Mouse (Mus musculus): Measurements from ENCODE around the gene Gpr152. TPM values are rescaled to one million over a fixed set of nuclear protein-coding genes. Genes with fewer than 3 reads are reported as not detected.
A peak's percentile ranks its signal among the peaks of the same experiment; 100 is the strongest.

The Gpr152 gene
- total RNA-seq, 1 experiment from 2014 or later: not detected

DNA sequence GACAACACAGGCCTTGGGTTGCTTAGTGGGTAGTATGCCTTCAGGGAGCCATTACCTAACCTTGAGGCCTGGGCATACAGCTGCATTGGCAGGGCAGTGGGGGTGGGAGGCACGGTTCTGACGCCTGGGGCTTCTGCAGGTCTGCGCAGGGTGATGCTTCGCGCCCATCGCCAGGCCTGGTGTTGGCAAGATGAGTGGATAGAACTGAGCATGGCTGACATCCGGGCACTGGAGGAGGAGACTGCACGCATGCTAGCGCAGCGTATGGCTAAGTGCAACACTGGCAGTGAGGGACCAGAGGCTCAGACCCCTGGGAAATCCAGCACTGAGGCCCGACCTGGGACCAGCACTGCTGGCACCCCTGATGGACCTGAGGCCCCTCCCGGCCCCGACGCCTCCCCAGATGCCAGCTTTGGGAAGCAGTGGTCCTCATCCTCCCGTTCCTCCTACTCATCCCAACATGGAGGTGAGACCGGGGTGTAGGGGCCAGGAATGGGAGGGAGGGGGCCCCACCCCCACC, 34.9 kb upstream of the Gpr152 start:
- ATAC-seq (replicated peaks; ENCODE audit: insufficient number of reproducible peaks, low FRiP score, low TSS enrichment, poor library complexity, severe bottlenecking): no peak

DNA sequence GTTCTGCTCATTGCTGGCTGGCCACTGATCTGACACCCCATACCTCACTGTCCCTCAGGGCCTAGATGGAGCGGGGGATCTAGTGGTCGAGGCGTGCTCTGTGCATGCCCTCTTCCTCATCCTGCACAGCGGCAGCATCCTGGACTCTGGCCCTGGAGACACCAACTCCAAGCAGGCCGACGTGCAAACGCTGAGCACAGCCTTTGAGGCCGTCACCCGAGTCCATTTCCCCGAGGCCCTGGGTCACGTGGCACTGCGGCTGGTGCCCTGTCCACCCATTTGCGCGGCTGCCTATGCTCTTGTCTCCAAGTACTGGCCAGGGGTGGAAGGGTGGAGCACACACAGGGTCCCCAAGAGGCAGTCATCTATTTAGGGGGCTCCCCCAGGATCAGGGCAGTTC, 32.9 kb upstream of the Gpr152 start:
- ATAC-seq (replicated peaks; ENCODE audit: insufficient number of reproducible peaks, low FRiP score, low TSS enrichment, poor library complexity, severe bottlenecking): no peak

DNA sequence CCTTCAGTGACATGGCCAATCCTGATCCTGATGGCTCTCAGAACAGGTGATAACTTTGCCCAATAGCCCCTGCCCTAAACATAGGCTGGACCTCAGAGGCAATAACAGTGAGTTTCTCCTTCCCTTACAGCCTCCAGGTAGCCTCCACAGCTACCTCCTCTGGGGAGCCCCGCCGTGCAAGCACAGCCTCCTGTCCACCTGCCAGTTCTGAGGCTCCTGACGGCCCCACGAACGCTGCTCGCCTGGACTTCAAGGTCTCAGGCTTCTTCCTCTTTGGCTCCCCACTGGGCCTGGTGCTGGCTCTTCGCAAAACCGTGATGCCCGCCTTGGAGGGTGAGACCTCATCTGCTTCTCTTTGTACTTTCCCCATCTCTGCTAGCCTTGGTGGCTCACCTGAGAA, 31.1 kb upstream of the Gpr152 start:
- ATAC-seq (replicated peaks; ENCODE audit: insufficient number of reproducible peaks, low FRiP score, low TSS enrichment, poor library complexity, severe bottlenecking): no peak

DNA sequence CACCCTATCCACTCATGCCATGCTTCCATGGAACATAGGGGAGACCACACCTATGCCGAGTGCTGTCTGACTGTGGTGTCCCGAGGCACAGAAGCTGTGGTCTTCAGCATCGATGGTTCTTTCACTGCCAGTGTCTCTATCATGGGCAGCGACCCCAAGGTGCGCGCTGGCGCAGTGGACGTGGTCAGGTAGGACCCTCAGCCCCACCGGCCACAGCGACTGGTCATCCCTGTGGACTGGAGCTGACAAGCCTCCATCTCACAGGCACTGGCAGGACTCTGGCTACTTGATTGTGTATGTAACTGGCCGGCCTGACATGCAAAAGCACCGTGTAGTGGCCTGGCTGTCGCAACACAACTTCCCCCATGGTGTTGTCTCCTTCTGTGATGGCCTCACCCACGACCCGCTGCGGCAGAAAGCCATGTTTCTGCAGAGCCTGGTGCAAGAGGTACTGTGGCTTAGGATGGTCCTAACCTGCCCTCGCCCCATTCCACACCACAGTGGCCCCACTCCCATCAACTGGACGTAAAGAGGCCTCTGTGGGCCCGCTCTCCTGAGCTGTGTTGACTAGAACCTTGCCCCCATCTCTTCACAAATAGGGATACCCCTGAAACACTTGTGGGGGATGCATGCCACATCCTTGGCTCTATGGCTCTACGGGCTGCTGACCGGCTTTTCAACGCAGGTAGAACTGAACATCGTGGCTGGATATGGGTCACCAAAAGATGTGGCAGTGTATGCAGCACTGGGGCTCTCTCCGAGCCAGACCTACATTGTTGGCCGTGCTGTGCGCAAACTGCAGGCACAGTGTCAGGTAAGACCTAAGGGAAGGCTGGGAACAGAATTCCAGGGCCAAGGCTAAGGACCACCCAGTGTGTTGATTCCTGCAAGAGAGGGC, 27.3 kb upstream of the Gpr152 start:
- peak; percentile 37; the same call in 1 of the 2 replicates for ATAC-seq (replicated peaks; ENCODE audit: insufficient number of reproducible peaks, low FRiP score, low TSS enrichment, poor library complexity, severe bottlenecking)

GRCm38 (mm10) chr19:4113186-4113805, 26.3 kb upstream of the Gpr152 start:
- peak; percentile 24 for ATAC-seq (replicated peaks; ENCODE audit: insufficient number of reproducible peaks, low FRiP score, low TSS enrichment, poor library complexity, severe bottlenecking)

- ATAC-seq (replicated peaks; ENCODE audit: insufficient number of reproducible peaks, low FRiP score, low TSS enrichment, poor library complexity, severe bottlenecking): peak; percentile 55
Observed at GRCm38 (mm10) chr19:4113806-4114230, 25.8 kb upstream of the Gpr152 start.

- ATAC-seq (replicated peaks; ENCODE audit: insufficient number of reproducible peaks, low FRiP score, low TSS enrichment, poor library complexity, severe bottlenecking): no peak
Observed at GRCm38 (mm10) chr19:4114551-4114950, 25.0 kb upstream of the Gpr152 start.

DNA sequence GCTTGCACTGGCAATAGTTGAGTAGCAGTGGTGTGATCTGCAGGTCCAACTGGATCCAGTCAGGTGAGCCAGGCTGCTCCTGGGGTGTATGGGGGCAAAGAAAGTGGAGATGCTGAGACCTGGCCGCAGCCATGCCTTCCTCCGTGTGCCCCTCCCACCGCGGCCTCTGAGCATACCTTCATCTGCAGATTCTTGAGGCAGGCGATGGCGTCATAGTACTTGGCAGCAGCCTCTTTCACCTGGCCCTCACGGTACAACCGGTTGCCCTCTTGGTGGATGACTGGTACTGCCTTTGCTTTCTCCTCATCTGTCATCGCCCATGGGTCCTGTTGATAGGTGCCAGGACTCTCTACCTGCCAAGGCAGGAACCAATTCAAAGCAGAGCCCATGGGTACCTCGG, 24.4 kb upstream of the Gpr152 start:
- no peak for ATAC-seq (replicated peaks; ENCODE audit: insufficient number of reproducible peaks, low FRiP score, low TSS enrichment, poor library complexity, severe bottlenecking)

DNA sequence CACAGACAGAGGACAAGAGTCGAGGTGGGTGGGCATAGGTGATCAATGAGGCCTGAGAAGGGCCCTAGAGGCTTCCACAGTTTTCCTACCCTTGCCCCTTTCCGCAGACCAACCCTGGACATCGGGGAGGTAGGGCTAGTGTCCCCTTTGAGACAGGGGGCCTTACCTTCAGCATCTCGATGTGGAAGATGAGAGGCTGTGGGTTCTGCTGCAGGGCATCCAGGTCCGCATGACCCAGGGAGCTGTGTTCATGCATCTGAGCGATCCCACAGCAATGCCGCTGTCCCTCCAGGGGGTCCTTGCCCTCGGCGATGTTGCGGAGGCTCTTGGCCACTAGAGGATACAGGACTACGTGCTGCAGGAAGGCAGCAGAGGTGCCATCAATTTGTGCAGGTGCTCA, 23.8 kb upstream of the Gpr152 start:
- no peak for ATAC-seq (replicated peaks; ENCODE audit: insufficient number of reproducible peaks, low FRiP score, low TSS enrichment, poor library complexity, severe bottlenecking)

- ATAC-seq (replicated peaks; ENCODE audit: insufficient number of reproducible peaks, low FRiP score, low TSS enrichment, poor library complexity, severe bottlenecking): no peak
Observed at GRCm38 (mm10) chr19:4117006-4117405, 22.6 kb upstream of the Gpr152 start.

DNA sequence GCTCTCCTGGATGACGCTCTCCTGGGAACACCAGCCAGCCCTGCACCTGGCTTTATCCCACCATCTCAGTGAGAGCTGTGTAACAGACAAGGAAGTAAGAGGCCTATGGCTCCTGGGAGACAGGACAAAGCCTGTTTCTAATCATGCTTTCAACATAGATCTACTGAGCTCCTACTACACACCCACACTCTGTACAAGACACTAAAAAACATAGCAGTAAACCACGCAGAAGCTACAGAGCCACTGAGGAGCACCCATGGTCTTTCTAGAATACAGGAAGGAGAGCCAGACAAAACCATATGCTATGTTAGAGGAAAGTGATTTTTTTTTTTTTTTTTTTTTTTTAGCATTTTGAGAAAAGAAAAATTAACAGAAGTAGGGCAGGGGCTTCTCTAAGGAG, 21.2 kb upstream of the Gpr152 start:
- ATAC-seq (replicated peaks; ENCODE audit: insufficient number of reproducible peaks, low FRiP score, low TSS enrichment, poor library complexity, severe bottlenecking): no peak

GRCm38 (mm10) chr19:4119716-4120487, 19.7 kb upstream of the Gpr152 start:
- ATAC-seq (replicated peaks; ENCODE audit: insufficient number of reproducible peaks, low FRiP score, low TSS enrichment, poor library complexity, severe bottlenecking): no peak

- ATAC-seq (replicated peaks; ENCODE audit: insufficient number of reproducible peaks, low FRiP score, low TSS enrichment, poor library complexity, severe bottlenecking): no peak
Observed at GRCm38 (mm10) chr19:4120496-4120895, 19.1 kb upstream of the Gpr152 start.

DNA sequence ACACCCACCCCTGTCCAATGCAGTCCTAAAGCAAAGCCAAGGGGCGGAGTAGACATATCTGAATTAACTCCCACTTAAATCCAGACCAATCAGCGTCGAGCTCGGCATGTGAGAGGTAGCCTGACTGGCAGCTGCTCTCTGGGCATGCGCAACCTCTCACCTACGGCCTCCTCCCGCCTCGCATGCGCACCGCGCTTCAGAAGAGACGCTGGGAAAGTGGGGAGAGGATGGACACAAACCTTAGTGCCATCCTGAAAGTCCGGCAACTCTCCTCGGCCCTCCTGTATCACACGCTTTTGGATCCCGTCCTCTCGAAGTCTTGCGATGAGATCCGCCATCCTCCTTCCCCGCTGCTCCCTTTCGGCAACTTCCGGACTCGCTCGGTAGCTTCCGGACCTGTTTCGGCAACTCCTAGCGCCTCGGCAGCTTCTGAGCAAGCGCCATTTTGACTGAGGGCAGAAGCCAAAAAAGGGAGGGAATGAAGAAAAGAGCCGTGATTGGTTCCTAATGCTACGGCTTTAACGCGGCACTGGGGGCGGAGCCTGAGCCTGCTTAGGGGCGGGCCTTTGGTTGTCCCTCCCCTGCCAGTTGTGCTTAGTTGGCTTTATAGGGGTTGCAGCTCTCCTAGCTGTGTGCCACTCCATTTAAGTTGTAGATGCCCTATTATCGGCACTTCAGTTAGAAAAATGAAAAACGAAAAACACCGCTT, 18.3 kb upstream of the Gpr152 start:
- peak; percentile 65 for ATAC-seq (replicated peaks; ENCODE audit: insufficient number of reproducible peaks, low FRiP score, low TSS enrichment, poor library complexity, severe bottlenecking)

- 0 out of 2 replicates have a peak, but pooled peaks have one; percentile 7 for ATAC-seq (replicated peaks; ENCODE audit: insufficient number of reproducible peaks, low FRiP score, low TSS enrichment, poor library complexity, severe bottlenecking)
Observed at GRCm38 (mm10) chr19:4121896-4122295, 17.7 kb upstream of the Gpr152 start.

DNA sequence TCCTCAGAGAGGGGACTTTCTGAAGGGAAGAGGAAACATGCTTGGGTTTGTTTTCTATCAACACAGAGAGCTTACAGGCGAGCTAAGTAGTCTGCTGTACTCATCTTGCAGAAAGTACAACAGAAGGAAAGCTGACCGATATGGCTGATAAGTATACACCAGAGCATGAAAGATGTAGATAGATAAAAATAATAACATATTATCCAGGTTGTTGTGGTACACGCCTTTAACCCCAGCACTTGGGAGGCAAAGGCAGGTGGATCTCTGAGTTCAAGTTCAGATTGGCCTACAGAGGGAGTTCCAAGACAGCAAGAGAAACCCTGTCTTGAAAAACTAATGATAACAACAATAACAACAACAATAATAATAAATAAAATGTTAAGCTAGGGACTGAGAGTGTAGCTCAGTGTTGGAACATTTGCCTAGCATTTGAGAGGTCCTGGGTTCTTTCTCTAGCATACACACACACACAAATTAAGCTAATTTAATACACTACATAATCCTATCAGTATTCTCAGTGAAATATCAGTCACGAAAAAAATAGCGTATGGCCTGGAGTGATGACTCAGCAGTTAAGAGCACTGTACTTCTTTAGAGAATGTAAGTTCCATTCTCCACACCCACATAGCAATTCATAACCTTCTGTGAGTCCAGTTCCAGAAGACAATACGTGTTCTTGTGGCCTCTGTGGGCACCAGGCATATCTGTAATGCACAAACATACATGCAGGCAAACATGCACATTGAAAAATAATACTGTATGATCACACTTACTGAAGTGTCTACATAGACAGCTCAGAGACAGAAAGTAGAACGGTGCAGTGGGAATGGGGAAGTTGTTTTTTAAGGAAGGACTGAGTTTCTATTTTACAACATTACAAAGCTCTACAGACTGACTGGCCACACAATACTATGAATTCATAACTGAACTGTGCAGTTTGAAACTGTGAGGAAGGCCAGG, 16.9 kb upstream of the Gpr152 start:
- 0 out of 2 replicates have a peak, but pooled peaks have one; percentile 13 for ATAC-seq (replicated peaks; ENCODE audit: insufficient number of reproducible peaks, low FRiP score, low TSS enrichment, poor library complexity, severe bottlenecking)

GRCm38 (mm10) chr19:4124432-4124831, 15.2 kb upstream of the Gpr152 start:
- no peak for ATAC-seq (replicated peaks; ENCODE audit: insufficient number of reproducible peaks, low FRiP score, low TSS enrichment, poor library complexity, severe bottlenecking)
